Mouse (Mus musculus): ENCODE data around the gene Gsx2. TPM values are rescaled to one million over a fixed set of nuclear protein-coding genes. Genes with fewer than 3 reads are reported as not detected.
A peak's percentile ranks its signal among the peaks of the same experiment; 100 is the strongest.

Gene Gsx2
- total RNA-seq (2017), result not detected in 2 replicates

- ATAC-seq (ENCODE audit: extremely low read depth, insufficient number of reproducible peaks, low FRiP score, poor library complexity, severe bottlenecking), result no peak
These were observed at the start of gene Gsx2 for GRCm38 (mm10) chr5:75075383-75075941. Gene Gsx2 (plus strand): TSS chr5:75075601.

DNA sequence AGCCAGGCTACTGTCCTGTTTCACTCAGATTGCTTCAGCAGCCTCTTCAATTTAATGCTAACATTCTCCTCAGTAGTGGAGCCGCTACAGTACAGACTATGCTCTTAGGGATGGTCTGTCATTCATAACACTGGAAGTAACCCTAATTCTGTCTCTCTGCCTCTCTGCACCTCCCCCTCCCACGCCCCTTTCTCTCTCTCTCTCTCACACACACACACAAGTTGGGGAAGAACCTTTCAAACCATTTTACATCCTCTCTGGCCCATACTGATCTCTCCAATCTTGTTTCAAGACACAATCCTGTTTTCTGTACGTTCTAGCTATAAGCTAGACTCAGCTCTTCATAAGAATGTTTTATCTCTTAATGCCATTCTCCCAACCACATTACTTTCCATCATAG lies 39.9 kb upstream of the Gsx2 start:
- ATAC-seq (ENCODE audit: extremely low read depth, insufficient number of reproducible peaks, low FRiP score, poor library complexity, severe bottlenecking), result no peak

- no peak for ATAC-seq (ENCODE audit: extremely low read depth, insufficient number of reproducible peaks, low FRiP score, poor library complexity, severe bottlenecking)
These were observed 36.1 kb upstream of the Gsx2 start for GRCm38 (mm10) chr5:75039307-75039706.

DNA sequence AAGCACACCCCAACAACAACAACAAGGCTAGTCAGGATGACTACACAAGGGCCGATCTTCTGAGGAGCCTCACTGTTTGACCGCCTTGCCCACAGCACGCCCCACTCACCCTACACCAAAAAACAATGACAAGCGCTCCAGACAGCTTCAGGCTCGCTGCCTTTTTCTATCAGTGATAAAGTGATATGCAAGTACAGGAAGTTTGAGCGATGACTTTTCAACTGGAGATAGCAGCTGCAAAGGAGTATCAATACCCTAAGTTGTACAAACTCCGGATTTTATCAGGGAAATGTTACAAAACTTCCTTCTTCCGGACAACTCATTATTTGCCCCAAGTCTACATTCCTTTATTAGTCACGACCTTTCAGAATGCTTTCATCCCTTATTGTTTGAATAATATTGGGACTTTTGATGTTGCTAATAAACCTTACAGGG lies 32.4 kb upstream of the Gsx2 start:
- ATAC-seq (ENCODE audit: extremely low read depth, insufficient number of reproducible peaks, low FRiP score, poor library complexity, severe bottlenecking), result no peak

DNA sequence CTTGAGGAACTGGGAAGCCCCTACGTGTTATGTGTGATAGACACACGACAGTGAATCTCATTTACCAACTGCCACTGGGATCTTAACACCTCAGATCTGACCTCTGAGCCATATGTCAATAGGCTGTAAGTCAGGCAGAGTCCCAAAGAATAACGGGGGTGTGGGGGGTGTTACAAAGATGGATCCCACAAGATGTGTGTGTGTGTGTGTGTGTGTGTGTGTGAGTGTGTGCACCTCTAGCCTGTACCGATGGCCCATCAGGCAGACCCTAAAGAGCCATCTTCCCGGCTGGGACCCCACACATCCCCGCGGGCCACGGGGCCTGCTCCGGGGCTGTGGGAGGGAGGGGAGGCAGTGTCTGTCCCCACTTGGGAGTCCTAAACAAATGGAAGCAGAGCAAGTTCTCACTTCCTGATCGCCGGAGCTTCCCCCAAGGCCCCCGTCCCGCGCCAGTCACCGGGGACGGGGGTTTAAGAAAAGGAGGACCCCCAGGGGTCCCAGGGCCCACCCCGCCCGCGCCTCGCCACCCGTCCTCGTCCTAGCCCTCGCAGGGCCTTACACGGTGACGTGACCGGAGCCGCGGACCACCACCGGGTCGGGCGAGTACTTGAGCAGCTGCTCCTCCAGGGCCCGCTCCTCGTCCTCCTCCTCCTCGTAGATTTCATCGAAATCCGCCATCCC lies 31.6 kb upstream of the Gsx2 start:
- ATAC-seq (ENCODE audit: extremely low read depth, insufficient number of reproducible peaks, low FRiP score, poor library complexity, severe bottlenecking), result no peak

DNA sequence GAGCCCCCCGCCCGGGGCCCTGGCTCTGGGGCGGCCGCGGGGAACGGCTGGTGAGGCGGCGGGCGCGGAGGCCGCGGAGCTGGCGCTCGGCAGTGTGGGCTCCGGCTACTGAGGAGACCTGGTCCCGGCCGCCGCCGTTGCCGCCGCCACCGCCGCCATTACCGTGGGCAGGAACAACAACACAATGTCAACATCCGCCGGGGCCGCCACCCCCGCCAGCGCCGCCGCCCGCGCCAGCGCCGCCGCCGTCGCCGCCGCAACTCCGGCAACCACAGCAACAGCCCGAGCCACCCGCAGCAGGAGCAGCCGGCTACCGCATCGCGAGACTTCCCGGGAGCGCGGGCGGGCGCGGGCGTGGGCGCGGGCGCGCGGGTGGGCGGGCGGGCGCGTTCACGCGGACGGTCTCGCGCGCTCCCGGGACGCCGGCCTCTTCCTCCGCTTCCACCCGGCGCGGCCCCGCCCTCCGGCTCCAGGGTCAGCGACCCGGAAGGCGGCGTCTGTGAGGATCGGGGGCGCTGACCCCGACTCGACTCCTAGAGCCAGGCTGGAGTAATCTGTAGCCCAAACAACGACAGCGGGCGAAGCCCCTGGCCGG lies 31.0 kb upstream of the Gsx2 start, which contains the start of gene Chic2:
TSS of gene Chic2 (minus strand) at position 465 of the 595 bp plus-strand sequence.
- peak; percentile 57 for ATAC-seq (ENCODE audit: extremely low read depth, insufficient number of reproducible peaks, low FRiP score, poor library complexity, severe bottlenecking)

DNA sequence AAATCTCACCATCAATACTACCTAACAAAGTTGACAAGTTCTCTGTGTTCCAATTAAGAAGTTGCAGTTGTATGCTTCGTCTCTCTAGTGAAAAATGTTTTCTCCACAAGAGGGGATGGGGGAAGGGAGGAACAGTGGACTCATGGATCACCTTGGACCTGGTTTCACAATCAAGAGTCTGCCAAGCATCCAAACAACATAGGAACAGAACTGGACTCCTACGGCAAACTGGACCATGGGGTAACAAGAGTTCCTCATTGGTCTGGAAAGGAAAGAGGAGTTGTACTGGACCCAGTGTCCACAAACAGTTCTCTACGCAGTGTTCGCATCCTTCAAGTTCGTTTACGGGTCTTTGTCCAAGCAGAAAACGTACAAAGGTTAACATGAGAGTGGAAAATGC lies 30.0 kb upstream of the Gsx2 start:
- ATAC-seq (ENCODE audit: extremely low read depth, insufficient number of reproducible peaks, low FRiP score, poor library complexity, severe bottlenecking), result no peak

DNA sequence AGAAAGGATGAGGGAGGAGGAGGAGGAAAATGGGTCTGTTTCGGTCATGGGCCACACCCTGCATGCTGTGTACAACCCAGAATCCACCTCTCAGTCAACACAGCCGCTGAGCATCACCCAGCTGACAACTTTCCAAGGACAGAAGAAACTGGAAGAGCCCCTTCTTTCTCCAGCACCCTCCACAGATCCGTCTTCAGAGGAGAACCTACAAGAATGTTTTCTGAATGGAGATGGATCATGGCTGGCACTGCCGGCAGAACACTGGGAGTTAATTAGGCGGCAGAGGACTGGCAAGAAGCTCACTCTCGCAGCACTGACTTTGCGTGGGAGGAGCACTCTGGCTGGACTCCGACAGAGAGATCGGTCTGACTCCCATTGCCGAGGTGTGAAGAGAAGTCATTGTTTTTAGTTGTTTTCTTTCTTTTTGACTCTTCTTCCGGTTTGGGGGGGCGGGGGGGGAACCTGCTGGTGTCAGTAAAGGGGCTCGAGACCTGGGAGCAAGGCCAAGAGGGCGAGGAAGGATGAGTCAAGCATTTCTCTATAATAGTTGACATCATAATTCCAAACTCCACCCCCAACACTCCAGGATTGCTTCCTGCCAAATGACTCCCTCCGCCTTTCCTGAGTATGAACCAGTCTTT lies 28.6 kb upstream of the Gsx2 start:
- no peak for ATAC-seq (ENCODE audit: extremely low read depth, insufficient number of reproducible peaks, low FRiP score, poor library complexity, severe bottlenecking)

DNA sequence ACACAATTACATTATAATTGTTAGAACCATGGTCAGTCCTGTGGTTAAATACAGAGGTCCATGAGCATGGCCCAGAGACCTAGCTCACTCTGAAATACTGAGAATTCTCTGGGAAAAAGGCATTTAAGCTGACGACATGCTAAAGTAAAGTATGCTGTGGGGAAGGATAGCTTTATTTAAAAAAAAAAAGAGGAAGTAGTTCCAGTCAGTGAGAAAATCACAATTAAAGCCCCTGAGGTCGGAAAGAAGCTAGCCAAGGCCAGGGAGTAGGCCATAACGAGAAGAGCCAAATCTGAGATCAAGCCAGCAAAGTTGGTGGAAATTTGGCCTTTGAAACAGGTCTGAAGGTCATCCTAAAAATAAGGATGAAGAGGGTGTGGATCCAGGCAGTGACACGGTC lies 24.3 kb upstream of the Gsx2 start:
- ATAC-seq (ENCODE audit: extremely low read depth, insufficient number of reproducible peaks, low FRiP score, poor library complexity, severe bottlenecking), result no peak

DNA sequence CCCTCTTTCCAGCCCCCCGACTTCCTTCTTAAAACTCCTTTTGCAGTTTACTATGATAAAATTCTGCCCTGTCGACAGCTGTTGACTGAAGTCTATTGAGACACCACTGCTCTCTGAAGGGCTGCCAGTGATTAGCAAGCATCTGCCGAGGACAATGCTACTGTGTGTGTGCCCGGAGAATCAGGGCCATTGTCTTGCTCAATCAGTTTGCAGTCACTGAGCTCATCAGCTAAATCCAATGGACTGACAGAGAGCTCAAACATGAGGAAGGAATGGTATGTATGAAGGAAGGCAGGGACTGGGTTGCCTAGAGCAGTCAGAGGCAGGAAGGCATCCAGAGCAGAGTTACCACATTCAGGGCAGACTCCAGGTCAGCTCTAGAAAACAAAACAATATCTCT lies 12.2 kb upstream of the Gsx2 start:
- no peak for ATAC-seq (ENCODE audit: extremely low read depth, insufficient number of reproducible peaks, low FRiP score, poor library complexity, severe bottlenecking)

DNA sequence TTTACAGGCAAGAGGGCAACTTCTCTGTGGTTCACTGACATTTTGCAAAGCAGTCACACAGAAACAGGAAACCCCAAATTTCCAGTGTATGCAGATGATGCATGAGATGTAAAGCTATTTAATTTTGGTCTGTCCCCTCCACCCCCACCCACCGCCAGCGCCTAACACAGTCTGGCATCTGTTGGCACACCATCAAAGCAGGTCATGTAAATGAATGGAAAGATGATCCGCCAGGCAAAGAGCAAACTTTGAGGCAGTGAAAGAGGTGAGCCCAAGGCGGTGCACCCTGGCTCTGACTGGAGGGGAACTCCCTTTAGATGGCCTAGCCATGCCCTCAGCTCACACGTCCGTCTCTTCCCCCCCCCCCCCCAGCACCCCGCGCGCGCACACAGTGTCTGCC lies 8.7 kb upstream of the Gsx2 start:
- ATAC-seq (ENCODE audit: extremely low read depth, insufficient number of reproducible peaks, low FRiP score, poor library complexity, severe bottlenecking), result peak; percentile 66

DNA sequence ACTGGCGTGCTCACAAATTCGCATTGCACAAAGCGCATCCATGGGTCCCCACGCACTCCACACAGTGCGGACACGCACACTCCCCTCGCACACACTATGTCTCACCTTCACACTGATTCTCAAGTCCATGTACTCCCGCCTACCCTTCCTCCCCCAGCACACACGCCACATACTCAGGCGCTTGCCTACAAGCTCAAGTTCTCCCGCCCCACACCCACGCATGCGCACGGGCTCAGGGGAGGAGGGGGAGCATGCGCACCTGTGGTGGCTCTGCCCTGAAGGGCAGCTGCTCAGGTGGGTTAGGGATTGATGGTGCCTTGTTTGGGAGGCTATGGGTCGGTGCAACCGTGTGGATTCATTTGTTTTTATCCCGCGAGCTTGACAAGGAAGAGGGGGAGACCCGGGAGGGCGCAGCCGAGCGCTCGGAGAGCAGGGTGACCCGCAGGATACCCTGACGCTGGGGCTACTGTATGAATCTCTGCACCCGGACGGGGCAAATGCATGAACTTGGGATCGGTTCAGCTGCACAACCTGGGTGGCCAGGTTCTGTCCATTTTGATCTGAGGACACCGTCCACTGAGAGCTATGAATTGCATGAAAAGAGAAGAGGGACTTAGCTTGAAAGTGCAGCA lies 8.2 kb upstream of the Gsx2 start:
- ATAC-seq (ENCODE audit: extremely low read depth, insufficient number of reproducible peaks, low FRiP score, poor library complexity, severe bottlenecking), result peak; percentile 62

- no peak for ATAC-seq (ENCODE audit: extremely low read depth, insufficient number of reproducible peaks, low FRiP score, poor library complexity, severe bottlenecking)
These were observed 5.3 kb upstream of the Gsx2 start for GRCm38 (mm10) chr5:75070132-75070531.

DNA sequence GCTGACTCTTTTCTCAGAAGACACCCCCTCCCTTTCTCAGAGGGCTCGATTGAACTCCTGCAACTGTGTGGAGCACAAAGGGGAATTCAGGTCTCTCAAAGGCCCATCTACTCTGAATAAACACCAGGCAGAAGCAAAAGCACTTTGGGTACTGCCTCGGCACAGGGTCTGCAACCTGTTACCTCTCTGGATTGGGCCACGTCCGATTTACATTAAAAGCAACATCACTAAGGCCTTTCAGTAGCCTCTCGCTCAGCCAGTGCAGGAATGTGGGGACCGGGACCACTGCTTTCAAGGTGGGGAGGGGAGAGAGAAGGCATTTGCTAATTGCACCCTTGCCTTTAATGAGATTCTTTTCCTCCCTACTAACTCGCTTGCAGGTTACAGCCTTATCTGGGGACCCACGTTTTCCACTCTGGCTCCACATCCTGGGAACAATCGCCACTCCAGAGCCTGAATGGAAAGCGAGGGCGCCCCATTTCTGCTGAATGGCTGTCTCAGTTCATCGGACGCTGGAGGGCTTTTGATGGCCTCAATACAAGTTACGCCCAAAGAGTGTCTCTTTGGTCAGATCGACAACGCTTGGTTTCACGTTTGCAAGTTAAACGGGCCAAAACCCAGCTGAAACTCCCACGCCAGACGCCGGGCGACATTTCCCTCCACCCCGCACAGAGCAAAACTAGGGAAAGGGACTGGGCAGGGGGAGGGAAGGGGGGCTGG lies 4.6 kb upstream of the Gsx2 start:
- ATAC-seq (ENCODE audit: extremely low read depth, insufficient number of reproducible peaks, low FRiP score, poor library complexity, severe bottlenecking), result no peak

DNA sequence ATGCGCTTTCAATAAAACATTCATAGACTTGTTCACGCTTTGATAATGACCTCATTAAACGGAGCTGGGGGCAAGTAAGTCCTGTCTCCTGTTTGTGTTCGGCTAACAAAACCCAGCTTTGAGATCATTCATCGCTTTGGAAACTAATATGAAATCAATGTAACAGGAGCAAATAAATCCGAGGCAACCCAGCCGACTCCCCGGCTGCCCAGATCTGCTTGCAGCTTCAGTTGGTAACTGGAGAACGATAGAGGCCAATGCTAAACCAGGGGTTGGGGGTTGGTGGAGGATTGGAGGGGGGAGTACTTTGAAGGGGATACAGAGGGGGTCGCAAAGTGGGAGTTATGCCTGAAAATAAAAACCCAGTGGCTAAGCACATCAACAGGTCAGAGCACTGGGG lies 3.5 kb upstream of the Gsx2 start:
- no peak for ATAC-seq (ENCODE audit: extremely low read depth, insufficient number of reproducible peaks, low FRiP score, poor library complexity, severe bottlenecking)

DNA sequence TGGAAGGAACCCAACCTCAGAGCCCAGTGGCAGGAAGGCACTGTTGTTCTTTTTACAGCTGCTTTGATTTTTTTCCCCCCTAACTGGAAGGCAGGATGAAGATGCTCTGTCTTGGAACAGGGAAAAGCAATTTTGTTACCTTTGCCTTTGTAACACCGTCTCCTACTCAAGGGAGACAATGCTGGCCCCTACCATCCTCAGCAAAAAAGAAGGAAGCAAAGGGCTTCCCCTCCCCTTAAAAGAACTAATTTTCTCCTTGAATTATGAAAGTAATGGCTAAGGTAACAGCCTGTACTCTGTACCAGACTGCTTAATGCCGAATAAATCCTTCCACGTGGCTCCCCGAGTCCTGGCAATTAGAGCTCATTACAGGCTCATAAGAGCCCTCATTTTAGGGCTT lies 2.9 kb upstream of the Gsx2 start:
- ATAC-seq (ENCODE audit: extremely low read depth, insufficient number of reproducible peaks, low FRiP score, poor library complexity, severe bottlenecking), result no peak

DNA sequence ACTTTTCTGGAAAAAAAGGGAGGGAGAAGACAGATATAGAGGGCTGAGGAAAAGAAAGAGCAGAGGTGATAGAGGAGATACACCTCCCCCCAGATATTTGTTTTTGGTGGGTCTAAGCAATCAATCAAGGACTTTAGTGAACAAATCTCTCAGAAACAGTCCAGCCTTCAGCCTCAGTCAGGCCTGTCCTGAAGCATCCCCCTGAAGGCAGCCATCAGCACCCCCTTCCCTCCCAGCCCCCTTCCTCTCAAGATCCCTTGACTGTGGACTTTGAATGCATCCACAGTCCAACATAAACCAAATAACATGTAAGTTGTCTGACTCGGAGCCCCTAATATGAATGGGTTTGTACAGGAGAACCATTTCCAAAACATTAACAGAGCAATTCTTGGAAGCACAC lies 2.2 kb upstream of the Gsx2 start:
- no peak for ATAC-seq (ENCODE audit: extremely low read depth, insufficient number of reproducible peaks, low FRiP score, poor library complexity, severe bottlenecking)

DNA sequence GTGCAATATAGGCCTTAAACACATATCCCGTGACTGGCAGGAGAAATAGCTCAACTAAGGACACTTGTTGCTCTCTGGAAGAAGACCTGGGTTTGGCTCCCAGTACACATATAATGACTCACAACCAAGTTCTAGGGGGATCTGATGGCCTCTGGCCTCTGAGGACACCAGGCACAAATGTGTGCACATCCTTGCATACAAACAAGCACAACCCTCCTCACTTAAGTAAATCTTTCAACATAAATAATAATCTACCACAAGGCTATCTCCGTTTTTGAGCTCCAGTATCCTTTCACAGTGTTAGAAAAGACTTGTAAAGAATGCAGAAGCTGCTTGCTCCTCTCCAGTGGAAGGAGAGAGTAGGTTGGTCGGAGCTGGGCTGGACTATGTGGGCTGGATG lies 1.7 kb upstream of the Gsx2 start:
- ATAC-seq (ENCODE audit: extremely low read depth, insufficient number of reproducible peaks, low FRiP score, poor library complexity, severe bottlenecking), result no peak

- ATAC-seq (ENCODE audit: extremely low read depth, insufficient number of reproducible peaks, low FRiP score, poor library complexity, severe bottlenecking), result no peak
These were observed 1.3 kb upstream of the Gsx2 start for GRCm38 (mm10) chr5:75074132-75074531.
